Mouse (Mus musculus) large intestine, adult 2 months (tissue): ENCODE measurements around the gene Gpbar1. TPM values are rescaled to one million over a fixed set of nuclear protein-coding genes. Genes with fewer than 3 reads are reported as not detected.

Experiments
- DNase-seq: peaks from one replicate; pipeline ENCODE4 v3.0.0-alpha.2; 2012; ENCODE audit warnings: low read depth, low spot score
- WGBS: fragments of 180-500 bp; shearing (Covaris S2); methylation state at CpG from one replicate; pipeline ENCODE4 v1.1.7; 2018; 5-methylcytosine and 5-hydroxymethylcytosine counted together
- polyA plus RNA-seq: library from polyadenylated mRNA; depleted of rRNA; stranded (reverse); fragments of >200 nt; gene quantifications from 2 replicates; pipeline ENCODE4 v1.2.3, GENCODE M21; 2012

Gene Gpbar1
- polyA plus RNA-seq, 1 experiment: 3.6 TPM

DNA sequence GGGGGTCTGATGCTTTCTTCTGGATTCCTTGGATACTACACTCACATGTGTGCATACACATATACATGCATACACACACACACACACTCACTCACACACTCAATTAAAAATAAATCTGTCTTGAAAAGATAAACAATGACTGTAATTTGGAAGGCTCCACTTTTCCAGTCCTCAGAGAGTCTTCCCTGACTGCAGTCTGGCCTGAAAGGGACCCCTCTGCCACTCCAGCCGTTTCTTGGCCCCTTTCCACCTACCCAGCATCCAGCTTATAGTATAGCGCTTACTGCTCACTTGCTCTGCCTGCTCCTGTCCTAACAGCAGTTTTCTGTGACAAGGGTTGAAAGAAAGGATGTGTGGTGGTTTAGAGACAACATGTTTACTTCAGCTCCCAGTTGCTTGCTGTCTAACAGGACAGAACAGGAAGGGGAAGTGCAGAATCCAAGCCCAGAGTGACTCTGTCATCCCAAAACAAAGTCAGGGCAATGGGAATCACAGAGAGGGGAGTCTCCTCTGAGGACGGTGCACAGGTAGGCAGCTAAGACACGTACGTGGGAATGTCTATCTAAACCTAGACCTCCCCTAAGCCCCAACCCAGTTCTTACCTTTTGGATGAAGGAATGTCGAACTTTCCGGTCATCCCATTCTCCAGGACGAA is 15.1 kb downstream of the Gpbar1 start:
- DNase-seq: no peak
- WGBS: 78% methylated on average over 8 of the region's 8 CpGs

DNA sequence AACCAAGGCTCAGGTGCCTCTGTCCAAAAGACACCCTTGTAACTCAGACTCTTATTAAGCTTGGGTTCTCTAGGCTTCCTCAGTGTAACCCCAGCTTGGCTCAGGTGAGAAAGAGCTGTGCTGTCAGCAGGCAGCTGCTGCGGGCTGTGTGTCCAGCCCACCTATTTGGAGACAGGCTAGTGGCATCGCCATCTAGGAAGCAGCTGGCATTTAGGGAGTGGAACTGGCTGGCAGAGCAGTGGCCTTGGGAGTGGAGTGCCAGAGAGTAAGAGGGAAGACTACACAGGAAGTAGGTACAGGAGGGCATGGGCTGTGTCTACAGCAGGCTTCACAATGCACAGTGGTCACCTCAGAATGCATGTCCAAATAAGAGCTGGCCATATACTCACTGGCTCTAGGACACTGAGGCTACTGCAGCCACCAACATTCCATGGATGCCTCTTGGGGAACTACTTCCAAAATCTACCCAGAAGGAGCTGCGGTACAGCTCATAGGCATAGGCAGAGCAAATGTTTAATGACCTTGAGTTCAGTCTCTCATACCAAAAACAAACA is 15.8 kb downstream of the Gpbar1 start:
- DNase-seq: no peak
- 46% methylated on average over 3 of the region's 3 CpGs for WGBS

DNA sequence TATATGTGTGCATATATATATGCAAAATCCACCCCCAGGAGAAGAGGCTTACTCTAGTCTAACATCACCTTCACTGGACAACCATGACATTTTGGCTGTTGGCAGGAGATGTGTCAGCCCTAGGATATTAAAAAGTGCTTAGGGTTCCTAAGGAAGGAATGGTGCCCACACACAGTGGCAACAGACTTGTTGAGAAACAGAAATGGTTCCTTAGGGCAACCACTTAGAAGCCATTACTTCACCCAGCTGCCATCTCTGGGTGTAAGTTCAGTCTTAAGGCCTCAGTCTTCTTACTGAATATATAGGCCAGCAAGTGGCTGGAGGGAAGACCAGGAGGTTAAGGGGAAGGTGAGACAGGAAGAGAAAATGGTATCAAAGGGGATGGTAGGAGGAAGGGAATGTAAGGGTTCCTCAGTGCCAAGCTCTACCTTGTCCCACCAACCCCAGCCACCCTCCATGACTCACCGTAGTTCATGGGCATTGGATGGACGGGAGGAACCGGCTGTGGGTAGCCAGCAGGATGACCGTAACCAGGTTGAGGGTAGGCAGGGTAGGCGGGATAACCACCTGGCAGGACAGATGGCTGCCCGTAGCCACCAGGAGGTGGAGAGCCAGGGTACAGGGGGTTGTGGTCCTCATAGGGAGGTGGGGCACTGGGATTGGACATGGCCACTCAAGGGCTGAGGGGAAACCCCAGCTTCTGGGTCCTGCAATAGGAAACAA is 16.5 kb downstream of the Gpbar1 start:
- WGBS: 38% methylated on average over 6 of the region's 6 CpGs
- DNase-seq: no peak

- no peak for DNase-seq
- 5% methylated on average over 9 of the region's 9 CpGs for WGBS
Measured at GRCm38 (mm10) chr1:74295456-74296171, 17.3 kb downstream of the Gpbar1 start.

DNA sequence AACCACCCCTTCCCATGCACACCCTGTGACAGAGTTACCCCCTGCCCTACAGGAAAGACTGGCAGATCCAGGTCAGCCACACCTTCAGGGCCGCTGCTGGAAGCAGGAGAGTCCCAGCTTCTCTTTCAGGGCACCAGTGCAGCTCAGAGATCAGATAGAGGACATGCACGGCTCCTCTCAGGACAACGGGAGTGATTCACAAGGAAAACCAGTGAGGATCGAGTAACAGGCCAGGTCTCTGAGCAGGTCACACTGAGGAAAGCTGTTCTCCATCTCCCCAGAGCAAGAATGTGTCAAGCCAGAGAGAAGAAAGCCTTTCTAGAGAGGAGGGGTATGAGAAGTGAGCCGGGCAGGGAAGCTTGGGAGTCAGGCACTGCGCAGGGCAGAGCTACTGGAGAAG is 18.1 kb downstream of the Gpbar1 start:
- no peak for DNase-seq
- WGBS: 17% methylated on average over 6 of the region's 6 CpGs

DNA sequence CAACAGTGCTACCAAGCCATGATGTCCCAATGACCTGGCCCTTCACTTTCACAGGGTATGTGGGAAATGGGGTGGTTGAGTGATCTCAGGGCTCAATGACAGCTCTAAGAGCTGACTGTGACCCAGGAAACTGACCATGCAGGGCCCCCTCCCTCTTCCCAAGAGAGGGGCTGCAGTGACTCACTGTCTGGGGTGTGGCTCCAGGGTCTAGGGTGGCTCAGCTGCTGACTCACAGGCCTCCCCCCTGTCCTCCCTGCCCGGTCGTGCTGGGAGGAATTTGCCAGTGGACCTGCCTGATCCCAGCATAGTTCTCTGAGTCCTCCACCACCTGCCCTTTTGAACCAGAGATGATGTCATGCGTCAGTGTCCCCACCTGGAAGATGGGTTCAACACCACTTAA is 18.9 kb downstream of the Gpbar1 start:
- no peak for DNase-seq
- WGBS: 23% methylated on average over 3 of the region's 3 CpGs

- DNase-seq: no peak
- WGBS: 43% methylated on average over 5 of the region's 5 CpGs
Measured at GRCm38 (mm10) chr1:74298157-74298750, 19.9 kb downstream of the Gpbar1 start.

GRCm38 (mm10) chr1:74298996-74299395 is 20.6 kb downstream of the Gpbar1 start:
- DNase-seq: no peak
- 15% methylated on average over 5 of the region's 5 CpGs for WGBS

GRCm38 (mm10) chr1:74300347-74301110 is 22.2 kb downstream of the Gpbar1 start:
- DNase-seq: no peak
- WGBS: 38% methylated on average over 6 of the region's 6 CpGs

GRCm38 (mm10) chr1:74302229-74302628 is 23.9 kb downstream of the Gpbar1 start:
- DNase-seq: no peak
- WGBS: 62% methylated on average over 7 of the region's 7 CpGs

DNA sequence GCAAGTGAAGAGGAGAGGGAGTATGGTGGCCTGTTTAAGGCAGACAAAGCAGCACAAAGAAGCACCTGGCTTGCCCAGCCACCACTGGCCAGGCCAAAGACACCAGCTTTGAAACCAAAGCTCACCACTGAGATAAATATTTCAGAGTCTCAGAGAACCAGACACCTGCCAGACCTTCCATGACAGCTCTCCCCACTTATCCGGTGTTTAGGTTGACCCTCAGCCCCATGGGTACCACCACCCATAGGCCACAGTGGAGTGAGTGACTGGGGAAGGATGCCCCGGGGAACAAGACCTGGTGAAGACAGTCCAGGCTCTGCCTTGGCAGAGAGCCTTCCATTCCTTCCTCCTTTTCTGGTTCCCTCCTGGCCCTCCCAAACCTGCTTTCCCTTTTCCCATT is 24.5 kb downstream of the Gpbar1 start:
- no peak for DNase-seq
- WGBS: 15% methylated on average over 2 of the region's 2 CpGs

- no peak for DNase-seq
- under 1% methylated on average over 56 of the region's 56 CpGs for WGBS
Measured at GRCm38 (mm10) chr1:74303509-74304338, 25.4 kb downstream of the Gpbar1 start.

DNA sequence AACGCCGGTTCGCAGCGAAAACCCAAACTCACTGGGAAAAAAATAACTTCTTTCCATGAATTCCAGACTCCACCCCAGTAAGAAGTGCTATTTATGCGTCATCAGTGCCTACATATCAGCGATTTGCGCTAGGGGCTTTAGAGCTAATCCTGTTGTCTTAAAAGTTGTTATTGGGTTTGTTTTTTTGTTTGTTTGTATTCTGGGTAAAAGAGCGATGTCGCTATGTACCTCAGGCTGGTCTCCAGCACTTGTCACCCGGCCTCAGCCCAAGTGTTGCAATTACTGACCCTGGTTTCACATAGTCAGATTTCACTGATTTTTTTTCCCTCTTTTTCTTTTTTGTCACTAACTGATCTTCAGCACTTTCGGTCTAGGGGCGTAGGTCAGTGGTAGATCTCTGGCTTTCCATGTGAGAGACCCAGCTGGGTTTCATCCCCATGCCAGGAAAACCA is 26.0 kb downstream of the Gpbar1 start:
- WGBS: 3% methylated on average over 12 of the region's 12 CpGs
- DNase-seq: no peak

- no peak for DNase-seq
- 59% methylated on average over 4 of the region's 4 CpGs for WGBS
Measured at GRCm38 (mm10) chr1:74304946-74305345, 26.6 kb downstream of the Gpbar1 start.

DNA sequence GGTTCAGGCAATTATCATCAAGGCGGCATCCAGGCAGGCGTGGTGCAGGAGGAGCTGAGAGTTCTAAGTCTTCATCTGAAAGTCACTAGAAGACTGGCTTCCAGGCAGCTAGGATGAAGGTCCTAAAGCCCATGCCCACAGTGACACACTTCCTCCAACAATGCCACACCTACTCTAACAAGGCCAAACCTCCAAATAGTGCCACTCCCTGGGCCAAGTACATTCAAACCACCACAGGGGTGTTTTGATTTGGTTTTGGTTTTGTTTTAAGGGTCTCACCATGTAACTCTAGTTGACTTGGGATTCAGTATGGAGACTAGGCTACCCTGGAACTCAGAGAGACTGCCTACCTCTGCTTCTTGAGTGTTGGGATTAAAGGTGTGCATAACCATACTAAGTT is 27.2 kb downstream of the Gpbar1 start, which contains the start of gene Tmbim1:
Gene Tmbim1 (minus strand): TSS at position 101 of the 400 bp plus-strand sequence.
- no peak for DNase-seq
- WGBS: 42% methylated on average over 2 of the region's 2 CpGs

- DNase-seq: no peak
- 33% methylated on average over 1 of the region's 1 CpGs for WGBS
Measured at GRCm38 (mm10) chr1:74307146-74307545, 28.8 kb downstream of the Gpbar1 start.

GRCm38 (mm10) chr1:74308001-74308964 is 29.9 kb downstream of the Gpbar1 start:
- 69% methylated on average over 10 of the region's 10 CpGs for WGBS
- DNase-seq: no peak
